Mouse (Mus musculus) heart, postnatal 0 days (tissue): ENCODE results near the gene Erf. TPM values are rescaled to one million over a fixed set of nuclear protein-coding genes. Genes with fewer than 3 reads are reported as not detected.

ENCODE experiments used
- ATAC-seq: fragments of 200-750 bp; cut with Nextera tagmentation; 2 replicates; pipeline ENCODE4 v1.8.0; 2017; ENCODE audit warnings: low read depth, moderate number of reproducible peaks, moderate library complexity; ENCODE audit not compliant: insufficient read depth
- DNase-seq: peaks from one replicate; pipeline ENCODE4 v3.0.0-alpha.2; 2016; ENCODE audit warnings: low spot score
- H3K27ac ChIP-seq: fragments of 300-500 bp; sonication (generic); 2 replicates; pipeline ENCODE4 v1.5.1; 2014; ENCODE audit warnings: low read depth, mild to moderate bottlenecking
- H3K27me3 ChIP-seq: fragments of 300-500 bp; sonication (generic); 2 replicates; pipeline ENCODE4 v1.6.1; 2014; ENCODE audit warnings: low read length, mixed read lengths; ENCODE audit not compliant: control insufficient read depth, insufficient read depth
- H3K36me3 ChIP-seq: fragments of 300-500 bp; sonication (generic); replicated peaks from 2 replicates; pipeline ENCODE4 v1.6.1; 2014; ENCODE audit warnings: low read length, mixed read lengths; ENCODE audit not compliant: control insufficient read depth, insufficient read depth
- H3K4me1 ChIP-seq: fragments of 300-500 bp; sonication (generic); 2 replicates; pipeline ENCODE4 v1.6.1; 2014; ENCODE audit warnings: antibody characterized with exemption; ENCODE audit not compliant: control insufficient read depth, insufficient read depth
- H3K4me2 ChIP-seq: fragments of 300-500 bp; sonication (generic); 2 replicates; pipeline ENCODE4 v1.6.1; 2014; ENCODE audit warnings: low read depth, mild to moderate bottlenecking, low read length, moderate library complexity
- H3K4me3 ChIP-seq: fragments of 300-500 bp; sonication (generic); 2 replicates; pipeline ENCODE4 v1.5.1; 2014; ENCODE audit warnings: low read depth, low read length
- H3K9ac ChIP-seq: fragments of 300-500 bp; sonication (generic); replicated peaks from 2 replicates; pipeline ENCODE4 v1.6.1; 2014; ENCODE audit warnings: low read depth, low read length, mixed read lengths
- H3K9me3 ChIP-seq: fragments of 300-500 bp; sonication (generic); replicated peaks from 2 replicates; pipeline ENCODE4 v1.6.1; 2016; ENCODE audit warnings: low read length; ENCODE audit not compliant: control insufficient read depth
- CTCF ChIP-seq: IDR thresholded peaks from 2 replicates; pipeline ENCODE4 v1.5.1; 2016; ENCODE audit warnings: antibody characterized with exemption, control low read depth, low read depth
- EP300 ChIP-seq: IDR thresholded peaks from 2 replicates; pipeline ENCODE4 v1.6.1; 2016; ENCODE audit warnings: antibody characterized with exemption, low read depth
- WGBS: fragments of 180-500 bp; shearing (Covaris S2); extraction: QIAGEN DNeasy Blood & Tissue Kit; methylation state at CpG from one replicate; pipeline ENCODE4 v1.1.7; 2014; 5-methylcytosine and 5-hydroxymethylcytosine counted together
- polyA plus RNA-seq: library from polyadenylated mRNA; unstranded; fragments of >200 nt; fragmentation: Nextera tagmentation; extraction: Ambion mirVana; gene quantifications from 2 replicates; pipeline ENCODE4 v1.2.1, GENCODE M21; 2015
- total RNA-seq: library from RNA; depleted of rRNA; stranded (reverse); fragments of >200 nt; gene quantifications from 2 replicates; pipeline ENCODE4 v1.2.3, GENCODE M21; 2014; ENCODE audit warnings: low replicate concordance; rRNA removed

Erf gene
- total RNA-seq (41.4 and 66.8 TPM in 2 replicates), polyA plus RNA-seq (6.5 and 7.0 TPM in 2 replicates)

DNA sequence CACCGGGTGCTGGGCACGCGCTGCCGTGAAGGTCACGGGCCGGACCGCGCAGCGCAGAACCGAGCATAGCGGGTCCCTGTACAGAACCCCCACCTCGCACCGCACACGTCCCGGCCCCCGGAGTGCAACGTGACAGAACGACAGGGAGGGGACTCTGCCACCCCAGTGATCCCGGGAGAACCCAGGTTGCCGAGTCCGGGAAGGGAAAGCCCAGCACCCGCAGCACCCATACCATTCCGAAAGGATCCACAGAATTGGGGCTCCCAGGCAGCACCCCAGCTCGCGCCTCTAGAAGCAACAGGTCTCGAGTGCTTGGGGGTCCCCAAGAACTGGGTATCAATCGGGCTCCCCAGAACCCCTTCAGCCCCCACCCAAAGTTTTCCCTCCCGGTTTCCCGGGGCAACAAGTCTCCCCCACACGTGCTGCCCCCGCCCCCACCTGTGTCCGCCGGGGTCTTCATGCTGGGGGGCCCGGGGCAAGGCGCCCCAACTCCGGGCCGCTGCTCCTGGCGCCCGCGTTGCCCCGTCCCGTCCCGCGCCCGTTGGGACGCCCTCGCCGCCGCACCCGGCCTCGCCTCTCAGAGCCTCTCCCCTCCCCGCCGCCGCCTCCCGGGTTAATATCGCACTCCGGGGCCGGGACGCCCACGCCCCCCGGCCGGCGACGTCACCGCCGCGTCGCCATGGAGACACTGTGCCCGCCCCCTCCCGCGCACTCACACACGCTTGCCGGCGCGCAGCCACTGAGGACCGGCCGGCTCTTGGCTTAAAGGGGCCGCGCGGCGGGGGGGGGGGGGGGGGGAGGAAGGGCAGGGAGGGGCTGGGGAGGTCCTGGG lies at the start of gene Erf:
Erf (minus strand) TSS at position 621 of the 832 bp plus-strand sequence.
- H3K4me3 ChIP-seq, result peak within 1 kb of the TSS; percentile 89
- H3K4me1 ChIP-seq, result peaks cover 32% of the 10 kb centered on the region
- ATAC-seq, result peak; percentile 84
- H3K9ac ChIP-seq, result peak within 1 kb of the TSS; percentile 90
- H3K4me2 ChIP-seq, result peak within 1 kb of the TSS; percentile 90
- no peaks in the 10 kb centered on the region for H3K9me3 ChIP-seq
- TF ChIP-seq CTCF (no peak), EP300 (no peak)
- peak within 1 kb of the TSS; percentile 97 for H3K27ac ChIP-seq
- H3K36me3 ChIP-seq, result peaks cover 6% of the 10 kb centered on the region
- under 1% methylated on average over 68 of the region's 81 CpGs for WGBS
- DNase-seq, result peak; percentile 90
- no peaks in the 10 kb centered on the region for H3K27me3 ChIP-seq

GRCm38 (mm10) chr7:25297454-25298325 lies 47.1 kb upstream of the Erf start, which contains the start of gene Pafah1b3:
Pafah1b3 (minus strand) TSS chr7:25297986.
- H3K4me3 ChIP-seq, result peak within 1 kb of the TSS; percentile 75
- peak within 1 kb of the TSS; percentile 88 for H3K4me2 ChIP-seq
- TF ChIP-seq CTCF (peak; percentile 39), EP300 (peak; percentile 67; the same call in 1 of the 2 replicates)
- H3K36me3 ChIP-seq, result peaks cover 17% of the 10 kb centered on the region
- H3K9me3 ChIP-seq, result no peaks in the 10 kb centered on the region
- peak within 1 kb of the TSS; percentile 70 for H3K27ac ChIP-seq
- DNase-seq (peak; percentile 90), ATAC-seq (peak; percentile 90)
- peaks cover 3% of the 10 kb centered on the region; the same call in 1 of the 2 replicates for H3K4me1 ChIP-seq
- WGBS, result under 1% methylated on average over 52 of the region's 52 CpGs
- H3K27me3 ChIP-seq, result no peaks in the 10 kb centered on the region
- H3K9ac ChIP-seq, result peak within 1 kb of the TSS; percentile 58

GRCm38 (mm10) chr7:25296945-25297453 lies 46.4 kb upstream of the Erf start:
- WGBS, result 2% methylated on average over 21 of the region's 21 CpGs
- Histone ChIP-seq H3K36me3 (peaks cover 24% of the 10 kb centered on the region), H3K9ac (peak overlapping the region; percentile 58), H3K27ac (peak overlapping the region; percentile 70), H3K4me2 (peak overlapping the region; percentile 88), H3K4me3 (peak overlapping the region; percentile 75), H3K4me1 (peaks cover 3% of the 10 kb centered on the region; the same call in 1 of the 2 replicates), H3K9me3 (no peaks in the 10 kb centered on the region), H3K27me3 (no peaks in the 10 kb centered on the region)
- TF ChIP-seq CTCF (no peak), EP300 (no peak)
- peak; percentile 8; the same call in 1 of the 2 replicates for ATAC-seq
- no peak for DNase-seq

DNA sequence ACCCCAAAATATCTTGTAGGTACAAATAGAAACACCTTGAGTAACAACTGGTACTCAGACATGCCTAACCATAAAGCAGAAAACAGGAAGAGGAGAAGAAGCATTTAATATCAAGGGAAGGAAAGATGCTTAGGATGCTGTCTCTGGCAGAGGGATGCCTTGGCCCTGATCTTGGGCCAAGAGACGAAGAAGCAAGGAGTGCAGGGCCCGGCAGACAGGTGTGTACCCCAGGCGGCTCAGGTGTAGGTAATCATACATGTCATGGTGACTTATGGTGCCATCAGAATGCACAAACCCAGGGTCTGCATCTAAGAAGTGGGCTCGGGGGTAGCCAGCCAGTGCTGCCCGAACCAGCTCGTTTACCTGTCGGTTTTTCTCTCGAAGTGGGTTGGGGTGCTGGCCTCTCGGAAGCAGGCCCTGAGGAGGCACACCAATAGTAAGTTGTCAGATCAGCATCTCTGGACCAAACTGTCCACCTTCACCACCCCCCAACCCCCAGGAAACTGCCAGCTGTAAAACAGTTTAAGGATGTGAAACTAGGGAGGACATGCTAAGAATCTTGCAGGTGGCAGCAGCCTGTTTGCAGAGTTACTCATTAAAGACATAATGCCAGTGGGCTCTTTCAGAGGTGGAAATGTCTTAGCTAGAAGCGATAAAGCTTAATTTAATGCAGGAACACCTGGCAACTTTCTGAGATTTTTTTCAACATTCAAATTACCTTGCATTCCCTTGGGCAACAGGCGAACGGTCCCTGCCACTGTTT lies 44.6 kb upstream of the Erf start:
- DNase-seq (no peak), ATAC-seq (no peak)
- no peak overlapping the region for H3K9ac ChIP-seq
- WGBS, result 84% methylated on average over 12 of the region's 12 CpGs
- no peaks in the 10 kb centered on the region for H3K9me3 ChIP-seq
- no peak overlapping the region for H3K4me2 ChIP-seq
- H3K36me3 ChIP-seq, result peaks cover 42% of the 10 kb centered on the region
- no peaks in the 10 kb centered on the region for H3K27me3 ChIP-seq
- peaks cover 3% of the 10 kb centered on the region; the same call in 1 of the 2 replicates for H3K4me1 ChIP-seq
- TF ChIP-seq CTCF, result no peak
- no peak for TF ChIP-seq EP300
- no peak overlapping the region for H3K4me3 ChIP-seq
- no peak overlapping the region for H3K27ac ChIP-seq
